Mouse (Mus musculus): ENCODE results near the gene CK137956. TPM values are rescaled to one million over a fixed set of nuclear protein-coding genes. Genes with fewer than 3 reads are reported as not detected.

Gene CK137956
- polyA plus RNA-seq, 1 experiment from 2014 or later, result not detected

DNA sequence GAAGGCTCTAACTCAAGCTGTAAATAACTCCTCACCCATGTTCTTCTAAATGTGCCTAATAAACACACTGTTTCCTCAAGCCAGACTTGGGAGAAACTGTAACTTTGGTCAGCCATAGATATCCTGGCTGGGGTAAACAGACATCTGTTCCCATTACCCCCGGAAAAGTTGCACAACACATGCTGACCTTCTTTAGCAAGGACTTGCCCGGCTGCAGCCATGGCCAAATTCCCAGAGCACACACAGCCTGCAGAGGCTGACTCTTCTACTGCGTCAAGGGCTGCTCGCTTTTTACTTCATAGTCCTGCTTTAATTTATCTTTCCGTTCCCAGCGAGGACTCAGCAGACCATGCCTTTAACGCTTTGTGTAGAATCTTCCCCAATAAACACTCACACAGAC lies 81.7 kb downstream of the CK137956 start:
- no peak overlapping the region for H3K9ac ChIP-seq (ENCODE audit: low read length)
- H3K36me3 ChIP-seq (ENCODE audit: control insufficient read depth, insufficient read depth, low read length), result no peaks in the 10 kb centered on the region
- ATAC-seq (ENCODE audit: insufficient number of reproducible peaks, low FRiP score, low TSS enrichment, low read depth) (no peak), DNase-seq (ENCODE audit: low spot score) (no peak)
- H3K4me1 ChIP-seq (ENCODE audit: control insufficient read depth, insufficient read depth, low read length), result no peaks in the 10 kb centered on the region
- no peaks in the 10 kb centered on the region for H3K9me3 ChIP-seq (ENCODE audit: control insufficient read depth, low read length)
- no peak overlapping the region for H3K4me2 ChIP-seq (ENCODE audit: low read depth, severe bottlenecking)
- no peak overlapping the region for H3K27ac ChIP-seq (replicated peaks; ENCODE audit: low read depth, low read length)
- no peaks in the 10 kb centered on the region for H3K27me3 ChIP-seq (ENCODE audit: control insufficient read depth, insufficient read depth, low read length)
- no peak overlapping the region for H3K4me3 ChIP-seq (ENCODE audit: low read depth, low read length)
- 80% methylated on average over 7 of the region's 7 CpGs for WGBS

- H3K27ac ChIP-seq (replicated peaks; ENCODE audit: low read depth, low read length), result no peak overlapping the region
- WGBS, result 95% methylated on average over 8 of the region's 8 CpGs
- no peaks in the 10 kb centered on the region for H3K4me1 ChIP-seq (ENCODE audit: control insufficient read depth, insufficient read depth, low read length)
- DNase-seq (ENCODE audit: low spot score), result no peak
- H3K9me3 ChIP-seq (ENCODE audit: control insufficient read depth, low read length), result no peaks in the 10 kb centered on the region; the same call in 1 of the 2 replicates
- H3K9ac ChIP-seq (ENCODE audit: low read length), result no peak overlapping the region
- ATAC-seq (ENCODE audit: insufficient number of reproducible peaks, low FRiP score, low TSS enrichment, low read depth), result no peak
- H3K4me2 ChIP-seq (ENCODE audit: low read depth, severe bottlenecking), result no peak overlapping the region
- no peaks in the 10 kb centered on the region for H3K36me3 ChIP-seq (ENCODE audit: control insufficient read depth, insufficient read depth, low read length)
- H3K27me3 ChIP-seq (ENCODE audit: control insufficient read depth, insufficient read depth, low read length), result no peaks in the 10 kb centered on the region
- H3K4me3 ChIP-seq (ENCODE audit: low read depth, low read length), result no peak overlapping the region
These were observed 91.8 kb downstream of the CK137956 start for GRCm38 (mm10) chr4:127878966-127879365.

Other genes with a start within 250 kb of the CK137956 start
- gene Csmd2, start 16.9 kb upstream of the CK137956 start, polyA plus RNA-seq (2014; fragmentation: Nextera tagmentation; extraction: Ambion mirVana), result 0.08 and 0.10 TPM in 2 replicates